In genomic region chr12:11392525-11392924, GRCm38 (mm10) we compare ENCODE assay signal across 13 mouse cellular contexts. TPM values are rescaled to one million over a fixed set of nuclear protein-coding genes. Genes with fewer than 3 reads are reported as not detected.
DNase-seq lines count a peak whose midpoint lies in the region; ATAC-seq lines count a peak whose summit lies in the region.
"Had no signal": no experiment of that assay in that cellular context is flagged by ENCODE, and none has a peak within 500 bp of the region (broad histone marks: within the 10 kb centered on the region; RNA-seq: fewer than 3 reads in every experiment).

No protein-coding gene starts in this region.

- DNase-seq in embryonic facial prominence, embryonic 14.5 days (ENCODE audit: low spot score), result peak; percentile 13
- no peak for DNase-seq in embryonic facial prominence, embryonic 10.5 days (ENCODE audit: low spot score)
- DNase-seq in kidney, postnatal 4 days, result peak; percentile 42 to 46
- peak; percentile 26 for DNase-seq in mesoderm, embryonic 11.5 days (ENCODE audit: low read depth, low spot score)
- DNase-seq in right cerebral cortex, postnatal 25 days, result no peak
- no peak for DNase-seq in spleen, postnatal 10 days (ENCODE audit: low spot score in 2 of 2)

- no peaks in the 10 kb centered on the region for H3K27me3 ChIP-seq in embryonic facial prominence, embryonic 14.5 days (replicated peaks; ENCODE audit: control insufficient read depth, insufficient read depth, low read length)
- no peaks in the 10 kb centered on the region for H3K27me3 ChIP-seq in embryonic facial prominence, embryonic 10.5 days (replicated peaks; ENCODE audit: low read depth, poor library complexity, severe bottlenecking)
- H3K27me3 ChIP-seq in liver, embryonic 16.5 days (ENCODE audit: control insufficient read depth, insufficient read depth, low read depth, low read length), result no peaks in the 10 kb centered on the region
- no peaks in the 10 kb centered on the region for H3K27me3 ChIP-seq in liver, embryonic 12.5 days (replicated peaks)
- H3K27me3 ChIP-seq: hindbrain, embryonic 15.5 days; limb, embryonic 12.5 days; midbrain, embryonic 12.5 days; neural tube, embryonic 13.5 days had no signal

- WGBS in embryonic facial prominence, embryonic 14.5 days, result 16% methylated on average over 1 of the region's 1 CpGs
- 15% methylated on average over 1 of the region's 1 CpGs for WGBS in embryonic facial prominence, embryonic 10.5 days
- 8% methylated on average over 1 of the region's 1 CpGs for WGBS in liver, embryonic 16.5 days (ENCODE audit: insufficient replicate concordance)
- WGBS in liver, embryonic 12.5 days (ENCODE audit: insufficient replicate concordance), result 14% methylated on average over 1 of the region's 1 CpGs

- H3K4me3 ChIP-seq in embryonic facial prominence, embryonic 14.5 days (ENCODE audit: low read depth, low read length), result no peak overlapping the region
- no peak overlapping the region for H3K4me3 ChIP-seq in embryonic facial prominence, embryonic 10.5 days
- H3K4me3 ChIP-seq in liver, embryonic 16.5 days (ENCODE audit: low read depth, low read length), result no peak overlapping the region
- H3K4me3 ChIP-seq in liver, embryonic 12.5 days, result no peak overlapping the region
- H3K4me3 ChIP-seq: hindbrain, embryonic 15.5 days; limb, embryonic 12.5 days; midbrain, embryonic 12.5 days; neural tube, embryonic 13.5 days had no signal

- no peak overlapping the region for H3K27ac ChIP-seq in embryonic facial prominence, embryonic 14.5 days (replicated peaks; ENCODE audit: low read depth, low read length)
- no peak overlapping the region for H3K27ac ChIP-seq in embryonic facial prominence, embryonic 10.5 days (replicated peaks)
- no peak overlapping the region for H3K27ac ChIP-seq in liver, embryonic 16.5 days (ENCODE audit: low read length)
- no peak overlapping the region for H3K27ac ChIP-seq in liver, embryonic 12.5 days
- H3K27ac ChIP-seq: hindbrain, embryonic 15.5 days; limb, embryonic 12.5 days; midbrain, embryonic 12.5 days; neural tube, embryonic 13.5 days had no signal

- H3K9me3 ChIP-seq in embryonic facial prominence, embryonic 14.5 days (ENCODE audit: control insufficient read depth, low read length), result no peaks in the 10 kb centered on the region
- H3K9me3 ChIP-seq in embryonic facial prominence, embryonic 10.5 days, result no peaks in the 10 kb centered on the region
- no peaks in the 10 kb centered on the region for H3K9me3 ChIP-seq in liver, embryonic 16.5 days (replicated peaks; ENCODE audit: control insufficient read depth, low read length)
- no peaks in the 10 kb centered on the region for H3K9me3 ChIP-seq in liver, embryonic 12.5 days (replicated peaks)
- H3K9me3 ChIP-seq: G1E; hindbrain, embryonic 15.5 days; limb, embryonic 12.5 days; midbrain, embryonic 12.5 days; neural tube, embryonic 13.5 days had no signal

- no peak overlapping the region for H3K4me2 ChIP-seq in embryonic facial prominence, embryonic 14.5 days (ENCODE audit: low read depth, low read length)
- no peak overlapping the region for H3K4me2 ChIP-seq in liver, embryonic 16.5 days (ENCODE audit: low read depth, low read length)
- no peak overlapping the region for H3K4me2 ChIP-seq in liver, embryonic 12.5 days
- H3K4me2 ChIP-seq: hindbrain, embryonic 15.5 days; limb, embryonic 12.5 days; midbrain, embryonic 12.5 days; neural tube, embryonic 13.5 days had no signal

- peaks cover 24% of the 10 kb centered on the region for H3K4me1 ChIP-seq in embryonic facial prominence, embryonic 14.5 days (ENCODE audit: control insufficient read depth, insufficient read depth, low read length)
- peaks cover 11% of the 10 kb centered on the region for H3K4me1 ChIP-seq in embryonic facial prominence, embryonic 10.5 days
- no peaks in the 10 kb centered on the region for H3K4me1 ChIP-seq in liver, embryonic 16.5 days (ENCODE audit: control insufficient read depth, low read depth, low read length)
- no peaks in the 10 kb centered on the region for H3K4me1 ChIP-seq in liver, embryonic 12.5 days
- H3K4me1 ChIP-seq: hindbrain, embryonic 15.5 days; midbrain, embryonic 12.5 days had no signal

- ATAC-seq in embryonic facial prominence, embryonic 14.5 days (ENCODE audit: low read depth), result no peak
- peak; percentile 21; the same call in 1 of the 2 replicates for ATAC-seq in liver, embryonic 16.5 days (ENCODE audit: low read depth)
- no peak for ATAC-seq in liver, embryonic 12.5 days

- H3K36me3 ChIP-seq in embryonic facial prominence, embryonic 14.5 days (ENCODE audit: control insufficient read depth, insufficient read depth, low read length), result no peaks in the 10 kb centered on the region
- H3K36me3 ChIP-seq in embryonic facial prominence, embryonic 10.5 days (replicated peaks), result no peaks in the 10 kb centered on the region
- no peaks in the 10 kb centered on the region for H3K36me3 ChIP-seq in liver, embryonic 16.5 days (ENCODE audit: control insufficient read depth, insufficient read depth)
- H3K36me3 ChIP-seq in liver, embryonic 12.5 days, result no peaks in the 10 kb centered on the region
- H3K36me3 ChIP-seq: G1E; hindbrain, embryonic 15.5 days; limb, embryonic 12.5 days; midbrain, embryonic 12.5 days; neural tube, embryonic 13.5 days had no signal

- no peak overlapping the region for H3K9ac ChIP-seq in embryonic facial prominence, embryonic 14.5 days (ENCODE audit: low read depth, low read length)
- H3K9ac ChIP-seq in liver, embryonic 16.5 days (ENCODE audit: low read depth, low read length), result no peak overlapping the region
- no peak overlapping the region for H3K9ac ChIP-seq in liver, embryonic 12.5 days
- H3K9ac ChIP-seq: hindbrain, embryonic 15.5 days; limb, embryonic 12.5 days; midbrain, embryonic 12.5 days; neural tube, embryonic 13.5 days had no signal

RNA-seq across cellular contexts. Expression of gene Vsnl1, which starts 43.9 kb away (rescaled TPM):
- 5.6 and 5.9 TPM in 2 replicates for polyA plus RNA-seq in embryonic facial prominence, embryonic 14.5 days (2014; fragmentation: Nextera tagmentation; extraction: Ambion mirVana)
- 0.54 and 0.70 TPM in 2 replicates for polyA plus RNA-seq in embryonic facial prominence, embryonic 10.5 days (2016; fragmentation: Nextera tagmentation; extraction: Ambion mirVana)
- polyA plus RNA-seq in liver, embryonic 16.5 days (2015; fragmentation: Nextera tagmentation; extraction: Ambion mirVana), result not detected in 2 replicates
- 0.14 and 0.44 TPM in 2 replicates for polyA plus RNA-seq in liver, embryonic 12.5 days (2016; fragmentation: Nextera tagmentation; extraction: Ambion mirVana)
- polyA plus RNA-seq: G1E had no signal

Comparison
In these comparisons a context has a peak if more than half of its experiments do, and no peak if none do; other contexts are left out.
1. DNase-seq: peak in embryonic facial prominence, embryonic 14.5 days (single experiment), kidney, postnatal 4 days (2 of 2) and mesoderm, embryonic 11.5 days (single experiment); none in embryonic facial prominence, embryonic 10.5 days (single experiment), right cerebral cortex, postnatal 25 days (single experiment) and spleen, postnatal 10 days (0 of 2).